Mouse (Mus musculus) monocyte, adult 5-6 weeks (primary cell): ENCODE measurements around the gene Foxb1. TPM values are rescaled to one million over a fixed set of nuclear protein-coding genes. Genes with fewer than 3 reads are reported as not detected.
A peak's percentile ranks its signal among the peaks of the same experiment; 100 is the strongest.

Experiments
- ATAC-seq: fragments of 153-309, 156-312 bp; replicated peaks from 2 replicates; pipeline ENCODE4 v1.8.0; 2017; ENCODE audit warnings: mild to moderate bottlenecking; ENCODE audit not compliant: low TSS enrichment, insufficient number of reproducible peaks, severe bottlenecking, poor library complexity, low FRiP score
- total RNA-seq: library from RNA; stranded (forward); fragments of 200-1000, 200-491, 200-594 nt; gene quantifications from 3 replicates; pipeline ENCODE4 v1.2.3, GENCODE M21; 2017

Foxb1 gene
- total RNA-seq, 1 experiment from 2014 or later: not detected

DNA sequence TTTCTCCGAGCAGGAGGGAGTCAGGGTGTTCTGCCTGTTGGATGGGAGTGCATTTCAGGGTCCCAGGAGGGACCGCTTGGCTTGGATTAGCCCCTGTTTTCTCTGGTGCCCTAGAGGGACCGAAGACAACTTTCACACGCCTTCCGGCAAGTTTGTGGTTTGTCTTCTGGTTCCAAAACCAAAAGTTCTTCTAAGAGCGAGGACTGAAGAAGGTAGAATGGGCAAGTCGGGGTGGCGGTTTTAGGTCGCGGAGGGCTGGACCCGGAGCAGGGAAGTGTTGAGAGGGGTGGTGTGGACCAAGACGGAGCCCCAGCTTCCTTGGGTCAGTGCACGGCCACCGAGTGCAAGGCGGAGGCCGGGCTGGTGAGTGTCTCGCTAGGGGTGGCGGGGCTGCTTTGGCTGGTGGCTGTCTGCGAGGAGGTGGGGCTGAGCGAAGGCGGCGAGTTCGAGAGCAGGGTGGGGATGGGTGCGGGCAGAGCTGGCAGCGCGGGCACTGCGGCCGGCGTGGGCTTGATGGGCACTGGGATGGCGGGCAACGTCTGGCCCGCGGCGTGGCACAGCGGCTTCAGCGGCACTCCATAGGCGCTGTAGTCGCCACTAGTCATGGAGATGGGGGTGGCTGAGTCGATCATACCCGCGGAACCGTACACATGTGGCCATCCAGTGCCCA lies 1.7 kb downstream of the Foxb1 start:
- ATAC-seq: no peak

DNA sequence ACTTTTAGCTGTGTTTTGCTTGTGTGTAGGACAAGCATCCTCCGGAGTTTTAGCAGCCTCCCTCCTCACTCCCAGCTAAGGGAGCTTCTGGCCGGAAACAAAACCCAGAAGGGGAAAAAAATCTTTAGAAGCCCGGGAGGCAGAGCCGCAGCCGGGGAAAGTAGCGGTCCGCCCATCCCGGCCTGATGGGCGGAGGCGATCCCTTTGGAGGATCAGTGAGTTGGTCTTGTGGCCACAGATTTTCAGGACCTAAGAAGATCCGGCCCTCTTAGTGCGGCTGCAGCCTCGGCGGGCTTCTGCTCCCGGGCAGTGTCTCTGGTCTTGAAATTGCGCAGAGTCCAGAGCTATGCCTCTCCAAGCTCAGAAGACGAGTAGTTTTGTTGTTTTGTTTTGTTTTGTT lies 2.2 kb downstream of the Foxb1 start:
- no peak for ATAC-seq

DNA sequence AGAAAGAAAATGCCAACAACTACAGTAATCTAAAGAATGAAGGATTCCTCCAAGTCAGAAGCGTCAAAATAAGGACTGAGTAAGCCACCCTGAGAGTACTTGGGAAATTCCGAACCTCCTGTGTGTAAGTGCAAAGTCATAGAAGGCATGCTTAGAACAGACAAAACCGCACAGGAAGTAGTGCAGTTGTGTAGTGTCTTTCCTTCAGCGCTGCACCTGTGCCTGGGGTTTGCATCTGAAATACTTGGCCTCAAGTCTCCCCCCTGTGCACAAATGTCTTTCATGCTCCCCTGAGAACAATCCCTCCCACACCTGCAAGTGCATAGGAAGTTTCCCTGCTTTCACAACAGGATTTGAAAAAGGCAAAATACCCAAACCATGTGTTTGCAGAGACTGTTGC lies 3.5 kb downstream of the Foxb1 start:
- ATAC-seq: no peak

DNA sequence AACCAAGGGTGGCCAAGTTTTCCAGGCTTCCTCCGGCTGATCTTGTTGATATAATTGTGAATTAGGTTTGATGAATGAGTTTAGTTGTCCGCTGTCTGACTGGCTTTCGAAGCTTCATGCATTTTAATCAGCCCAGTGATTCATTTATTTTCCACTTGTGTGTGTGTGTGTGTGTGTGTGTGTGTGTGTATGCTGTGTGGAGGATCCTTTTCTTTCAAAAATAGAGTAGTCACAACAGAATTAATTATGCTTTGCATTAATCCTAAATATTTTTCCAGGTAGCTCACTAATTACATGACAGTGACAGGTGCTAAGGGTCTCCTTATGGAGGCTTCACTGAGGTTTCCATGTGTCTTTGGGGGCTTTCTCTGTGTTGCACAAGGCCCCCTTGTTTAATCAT lies 4.3 kb downstream of the Foxb1 start:
- no peak for ATAC-seq

DNA sequence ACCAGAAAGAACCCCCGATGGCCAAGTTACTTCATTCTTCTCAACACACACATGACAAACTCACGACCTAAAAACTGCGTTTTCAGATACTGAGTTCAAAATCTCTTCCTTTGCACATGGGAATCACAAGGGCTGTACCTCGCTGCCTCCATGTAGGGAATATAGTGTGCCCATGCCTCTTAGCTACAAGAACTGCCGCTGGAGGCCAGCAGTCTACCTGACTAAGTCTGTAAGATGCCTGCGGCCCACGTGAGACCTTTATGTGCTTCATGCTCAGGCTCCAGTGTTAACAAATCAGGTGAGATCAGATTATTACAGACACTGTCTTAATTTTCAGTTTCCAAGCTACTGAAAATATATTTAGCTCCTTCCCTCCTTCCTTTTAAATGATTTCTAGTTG lies 4.7 kb downstream of the Foxb1 start:
- ATAC-seq: no peak

DNA sequence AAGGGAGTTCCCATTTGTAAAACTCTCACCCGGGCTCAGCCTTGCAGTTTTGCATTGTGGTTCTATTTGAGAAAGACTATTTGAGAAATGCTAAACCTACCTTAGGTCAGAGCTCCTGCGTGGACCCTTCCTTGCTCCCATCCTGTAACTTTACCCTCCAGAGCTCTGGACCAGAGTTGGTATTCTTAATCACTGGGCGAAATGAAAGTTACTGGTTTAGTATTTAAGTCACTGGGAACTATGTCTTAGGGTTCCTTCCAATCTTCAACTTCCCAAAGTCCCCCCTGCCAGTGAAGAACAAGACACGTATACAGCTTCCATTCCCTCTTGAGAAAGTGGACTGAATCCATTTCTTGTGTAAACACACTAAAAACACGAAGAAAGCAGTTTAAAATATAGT lies 5.6 kb downstream of the Foxb1 start:
- no peak for ATAC-seq

DNA sequence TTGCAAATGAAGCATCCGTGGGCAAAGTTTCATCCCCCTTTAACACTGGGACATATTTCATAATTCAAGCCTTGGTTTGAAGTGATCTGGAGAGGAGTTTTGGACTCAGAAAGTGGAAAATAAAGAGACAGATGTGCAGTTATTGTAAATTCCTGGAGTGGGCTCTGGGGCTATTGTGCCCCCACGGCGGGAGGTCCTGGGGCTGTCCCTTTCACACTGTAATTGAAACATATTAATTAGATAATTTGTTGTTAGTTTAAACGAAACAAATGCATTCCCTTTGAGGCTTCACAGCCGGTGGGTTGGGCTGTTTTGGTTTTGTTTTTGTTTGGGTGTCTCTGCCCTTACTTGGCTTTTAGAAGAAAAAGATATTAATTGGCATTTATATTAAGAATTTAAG lies 6.0 kb downstream of the Foxb1 start:
- ATAC-seq: no peak

DNA sequence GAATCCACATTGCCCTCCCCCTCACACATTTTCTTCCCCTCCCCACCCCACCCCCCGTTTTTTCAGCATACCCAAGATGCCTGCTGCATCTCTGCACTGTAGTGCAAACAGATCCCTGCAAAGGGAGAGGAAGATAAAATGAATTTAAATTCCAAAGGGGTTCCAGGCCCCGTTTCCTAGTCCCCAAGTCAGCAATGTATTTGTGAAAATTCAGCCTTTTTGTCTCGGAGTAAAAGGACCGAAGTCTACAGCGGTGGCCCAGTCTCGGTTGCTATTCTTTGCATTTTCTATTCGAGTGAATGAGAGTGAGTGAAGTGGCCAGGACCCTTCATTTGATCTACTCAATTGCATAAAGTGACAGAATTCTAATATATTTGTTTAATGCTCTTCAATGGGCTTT lies 6.4 kb downstream of the Foxb1 start:
- ATAC-seq: no peak

DNA sequence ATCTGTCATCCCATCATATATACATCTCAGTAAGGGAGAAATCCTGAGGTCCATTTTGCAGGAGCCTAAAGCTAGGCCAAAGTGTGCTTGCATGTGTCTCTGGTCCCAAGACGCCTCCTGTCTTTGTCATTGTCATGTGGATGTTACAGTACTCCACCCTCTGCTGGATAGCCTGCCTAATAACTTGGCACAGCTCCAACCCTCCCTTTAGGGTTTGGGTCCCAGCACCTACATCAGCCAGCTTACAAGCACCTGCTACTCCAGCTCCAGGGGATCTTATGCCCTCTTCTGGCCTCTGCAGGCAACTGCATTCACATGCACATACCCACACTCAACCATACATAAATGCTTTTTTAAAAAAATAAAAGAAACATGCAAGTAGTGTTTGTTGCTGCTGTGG lies 12.8 kb downstream of the Foxb1 start:
- no peak for ATAC-seq

DNA sequence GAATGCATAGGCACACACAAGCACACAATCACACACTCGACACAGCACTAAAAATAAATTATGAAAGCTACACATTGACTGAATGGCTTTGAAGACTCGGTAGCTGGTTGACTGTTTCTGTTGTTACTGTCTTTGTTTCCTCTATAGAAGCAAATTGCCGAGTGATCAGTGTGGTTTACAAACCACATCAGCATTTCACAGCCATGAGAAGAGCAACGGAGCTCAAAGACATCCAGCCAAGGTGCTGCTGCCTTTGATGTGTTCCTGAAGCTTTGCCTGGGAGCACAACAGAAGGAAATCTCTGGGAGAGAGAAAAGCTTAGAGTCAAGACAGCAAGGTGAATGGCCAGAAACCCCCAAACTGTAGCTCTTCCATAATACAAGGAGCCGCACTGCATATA lies 32.0 kb downstream of the Foxb1 start:
- no peak for ATAC-seq

DNA sequence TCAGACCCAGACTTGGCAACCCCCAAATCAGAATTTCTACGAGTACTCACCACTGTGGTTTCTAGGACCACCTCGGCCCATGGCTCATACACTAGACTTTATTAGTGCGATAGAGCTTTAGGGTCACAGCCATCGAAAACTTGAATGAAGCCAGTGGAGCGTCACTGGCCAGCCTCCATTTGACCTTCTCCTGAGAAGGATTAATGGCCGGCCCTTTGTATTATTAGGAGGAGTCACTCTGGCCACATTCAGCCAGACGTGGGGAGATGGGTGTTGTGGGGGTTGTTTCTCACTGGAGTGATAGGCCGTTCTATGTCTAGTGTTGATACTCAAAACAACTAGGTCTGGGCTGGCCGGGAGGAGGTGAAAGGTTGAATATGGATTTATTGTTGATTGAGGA lies 42.3 kb downstream of the Foxb1 start:
- no peak for ATAC-seq

DNA sequence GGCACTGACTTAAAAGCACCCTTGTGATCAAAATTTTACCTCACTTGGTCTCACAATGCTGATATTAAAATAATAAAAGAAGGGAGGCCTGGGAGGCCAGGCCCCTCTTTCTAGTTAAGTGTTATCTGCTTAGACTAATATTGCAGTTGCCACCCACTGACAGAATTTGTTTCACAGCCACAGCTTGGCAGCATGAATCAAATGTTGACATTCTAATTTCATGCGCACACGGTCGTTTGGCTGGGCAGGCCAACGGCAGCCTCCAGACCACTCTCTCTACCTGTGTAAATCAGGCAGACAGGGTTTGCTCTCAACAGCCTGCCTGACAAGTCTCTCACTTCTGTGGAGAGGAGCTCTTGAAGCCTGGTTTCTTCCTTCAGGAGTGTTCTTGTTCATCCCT lies 44.4 kb downstream of the Foxb1 start:
- ATAC-seq: no peak

DNA sequence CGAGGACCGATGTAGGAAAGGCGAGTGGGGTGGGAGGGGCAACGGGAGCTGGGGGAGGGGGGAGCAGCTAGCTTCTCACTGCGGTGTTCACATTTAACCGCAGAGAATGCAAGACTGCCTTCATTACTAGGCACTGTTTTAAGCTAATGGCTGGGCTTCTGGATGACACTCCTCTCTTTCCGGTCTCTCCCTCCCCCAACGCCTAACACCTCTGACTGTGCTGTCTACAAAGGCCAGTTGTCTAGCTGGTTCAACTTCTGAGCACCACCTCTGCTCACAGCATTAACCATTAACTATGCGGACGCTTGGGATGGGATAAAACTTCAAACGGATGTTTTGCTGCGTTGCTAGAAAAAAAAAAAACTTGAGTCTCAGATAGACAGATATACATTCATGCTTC lies 45.3 kb downstream of the Foxb1 start:
- 0 out of 2 replicates have a peak, but pooled peaks have one; percentile 27 for ATAC-seq

DNA sequence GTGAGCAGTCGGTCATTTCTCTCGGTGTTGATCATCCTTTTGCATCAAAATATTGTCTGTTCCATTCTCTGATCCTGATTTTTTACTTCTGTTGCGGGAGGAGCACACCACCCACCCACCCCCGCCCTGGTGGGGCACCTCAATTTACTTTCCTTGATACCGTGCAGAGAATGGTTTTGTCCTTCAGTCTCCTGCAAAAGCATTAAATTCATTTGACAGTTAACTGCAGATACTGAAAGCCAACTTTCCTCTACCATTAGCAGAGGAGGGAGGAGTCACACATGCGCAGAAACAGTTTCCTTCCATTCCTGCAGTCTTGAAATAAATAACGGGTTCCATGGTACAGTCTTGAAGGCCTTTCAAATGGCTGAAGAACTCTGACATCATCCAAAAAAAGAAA lies 46.4 kb downstream of the Foxb1 start:
- no peak for ATAC-seq

DNA sequence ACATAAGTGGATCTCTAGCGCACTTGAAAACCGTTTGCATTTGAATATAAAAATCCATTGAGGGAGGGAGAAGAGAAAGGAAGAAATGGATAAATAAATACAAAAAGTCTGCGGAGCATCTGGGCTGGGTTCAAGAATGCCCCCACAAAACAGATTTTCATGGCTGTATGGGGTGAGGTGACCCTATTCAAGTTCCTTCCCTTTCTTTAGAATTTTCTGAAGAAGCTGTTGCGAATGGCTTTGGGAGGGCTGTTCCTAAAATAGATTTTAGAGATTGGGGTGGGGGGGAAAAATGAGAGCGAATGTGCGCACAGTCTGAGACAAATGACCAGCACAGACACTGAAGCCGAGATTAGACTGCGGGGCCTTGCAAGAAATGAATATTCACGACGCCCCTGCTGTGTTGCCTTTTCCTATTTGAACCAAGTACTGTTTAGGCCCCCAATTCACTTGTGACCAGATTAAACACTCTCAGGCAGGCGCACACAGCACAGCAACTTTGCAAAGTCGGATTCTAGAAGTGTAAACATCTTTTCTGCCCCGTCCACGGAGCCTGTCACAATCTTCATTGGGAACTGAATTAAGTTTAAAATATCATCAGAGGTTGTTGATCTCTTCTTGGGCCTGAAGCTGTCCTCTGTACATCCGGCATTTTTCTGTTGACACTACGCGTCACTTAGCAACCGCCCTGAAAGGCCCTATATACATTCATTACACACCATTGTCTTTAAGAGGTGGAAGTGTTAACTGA lies 47.0 kb downstream of the Foxb1 start:
- ATAC-seq: no peak

DNA sequence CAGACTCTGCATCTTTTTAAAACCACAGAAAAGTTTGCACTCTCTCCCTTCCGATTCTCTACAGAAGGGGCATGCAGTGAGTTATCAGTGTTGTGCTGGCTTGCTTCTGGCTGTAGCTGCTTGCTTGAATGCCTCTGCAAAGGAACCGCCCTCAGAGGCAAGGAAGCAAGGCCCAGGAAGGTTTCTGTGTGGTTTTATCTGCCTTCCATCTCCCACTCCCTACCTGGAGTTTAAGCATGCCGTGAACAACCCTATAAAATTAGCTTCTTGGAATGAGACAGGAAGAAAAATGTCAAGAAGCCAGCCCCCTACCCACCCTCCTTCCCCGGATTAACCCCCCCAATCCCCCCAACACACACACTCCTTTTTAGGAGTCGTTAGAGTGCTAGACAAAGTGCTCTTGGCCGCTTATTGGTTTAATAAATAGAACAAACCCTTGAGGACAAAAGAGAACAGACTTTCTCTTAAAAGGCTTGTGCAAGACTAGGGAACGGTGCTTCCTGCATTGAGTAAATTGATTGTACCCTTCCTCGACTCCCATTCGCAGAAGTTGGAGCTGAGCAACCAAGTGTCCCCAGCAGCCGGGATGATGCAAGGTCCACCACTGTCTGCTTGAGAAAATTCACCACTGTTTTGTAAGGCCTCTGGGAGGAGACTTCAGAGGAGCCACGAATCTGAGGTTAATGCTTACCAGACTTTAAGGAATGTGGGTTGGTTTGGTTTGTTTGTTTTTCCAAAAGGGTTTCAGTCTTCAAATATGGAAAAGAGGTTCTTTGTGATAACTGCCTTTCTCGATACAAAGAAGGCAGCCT lies 47.8 kb downstream of the Foxb1 start:
- ATAC-seq: no peak
